Mouse (Mus musculus) heart, adult 2 months (tissue): ENCODE measurements around the gene Lpin2. TPM values are rescaled to one million over a fixed set of nuclear protein-coding genes. Genes with fewer than 3 reads are reported as not detected.
A peak's percentile ranks its signal among the peaks of the same experiment; 100 is the strongest.

Source experiments
- DNase-seq, 2 experiments: peaks; one replicate each; pipeline ENCODE4 v3.0.0; 2021
- H3K27ac ChIP-seq: fragments of 200-600 bp; 2 replicates; pipeline ENCODE4 v1.8.1; 2022
- H3K27me3 ChIP-seq: fragments of 200-500 bp; 2 replicates; pipeline ENCODE4 v1.6.1; 2012; ENCODE audit warnings: mild to moderate bottlenecking, low read length, inconsistent platforms, mixed read lengths; ENCODE audit not compliant: control insufficient read depth, insufficient read depth
- H3K36me3 ChIP-seq: fragments of 200-500 bp; 2 replicates; pipeline ENCODE4 v1.6.1; 2012; ENCODE audit warnings: low read length, inconsistent platforms; ENCODE audit not compliant: control insufficient read depth, insufficient read depth
- H3K4me1 ChIP-seq: fragments of 200-500 bp; 2 replicates; pipeline ENCODE4 v1.6.1; 2011; ENCODE audit warnings: low read length; ENCODE audit not compliant: control insufficient read depth, insufficient read depth
- H3K4me3 ChIP-seq: fragments of 200-600 bp; 2 replicates; pipeline ENCODE4 v1.8.1; 2022
- H3K79me2 ChIP-seq: fragments of 200-500 bp; replicated peaks from 2 replicates; pipeline ENCODE4 v1.6.1; 2012; ENCODE audit warnings: mild to moderate bottlenecking, inconsistent platforms, low read length, moderate library complexity, mixed read lengths; ENCODE audit not compliant: control insufficient read depth, insufficient read depth
- H3K9ac ChIP-seq: fragments of 200-500 bp; 2 replicates; pipeline ENCODE4 v1.6.1; 2012; ENCODE audit warnings: low read depth, mild to moderate bottlenecking, control low read depth, inconsistent platforms, low read length, mixed read lengths
- CTCF ChIP-seq: fragments of 200-600 bp; IDR thresholded peaks from 2 replicates; pipeline ENCODE4 v1.8.1; 2022; ENCODE audit warnings: antibody characterized with exemption, mild to moderate bottlenecking, moderate library complexity
- EP300 ChIP-seq: fragments of 200-500 bp; IDR thresholded peaks from 2 replicates; pipeline ENCODE4 v1.6.1; 2011; ENCODE audit warnings: low read depth, low read length, control low read depth; ENCODE audit not compliant: insufficient read depth
- POLR2A ChIP-seq: fragments of 200-500 bp; IDR thresholded peaks from 2 replicates; pipeline ENCODE4 v1.6.1; 2011; ENCODE audit warnings: mild to moderate bottlenecking, low read depth, low read length, control low read depth; ENCODE audit not compliant: insufficient read depth
- WGBS: fragments of 180-500 bp; shearing (Covaris S2); methylation state at CpG from one replicate; pipeline ENCODE4 v1.1.7; 2018; 5-methylcytosine and 5-hydroxymethylcytosine counted together
- intact Hi-C: fragments of 180-260 bp; cut with DNase I; formaldehyde crosslinking; loops from one replicate; pipeline ENCODE4 v1.15.1; 2025
- long read RNA-seq: library from polyadenylated mRNA; stranded (forward); transcript quantifications from one replicate; pipeline ENCODE4 v2.0.0, GENCODE M21; 2021
- polyA plus RNA-seq: library from polyadenylated mRNA; depleted of rRNA; stranded (reverse); fragments of >200 nt; gene quantifications from 2 replicates; pipeline ENCODE4 v1.2.3, GENCODE M21; 2012; rRNA removed
- total RNA-seq, 2 experiments: library from RNA; stranded (reverse); gene quantifications; 2 replicates each; pipeline ENCODE4 v1.2.3; 2021

Gene Lpin2
- 10 to 100 TPM in 1 of 2 experiments, 1 to 10 TPM in 1; 6.0 to 13.1 TPM for total RNA-seq
- 3.4 and 4.7 TPM in 2 replicates for polyA plus RNA-seq
- long read RNA-seq, partial matches to known transcripts, result 3 of 8 reads
- long read RNA-seq, other reads (novel, unspliced or antisense), result 5 of 8 reads

- TF ChIP-seq CTCF, result no peak
- TF ChIP-seq POLR2A, result peak; percentile 50; the same call in 1 of the 2 replicates
- peak; percentile 62; the same call in 1 of the 2 replicates for TF ChIP-seq EP300
Observed at GRCm38 (mm10) chr17:71182211-71182721, at the start of gene Lpin2. Lpin2 (plus strand) TSS chr17:71182560.

GRCm38 (mm10) chr17:71132856-71133439 lies 49.4 kb upstream of the Lpin2 start:
- Histone ChIP-seq H3K27me3 (no peaks in the 10 kb centered on the region), H3K9ac (no peak overlapping the region), H3K4me1 (peaks cover 2% of the 10 kb centered on the region), H3K36me3 (no peaks in the 10 kb centered on the region), H3K79me2 (no peaks in the 10 kb centered on the region), H3K4me3 (no peak overlapping the region), H3K27ac (peak overlapping the region; percentile 68; the same call in 1 of the 2 replicates)
- 83% methylated on average over 11 of the region's 11 CpGs for WGBS
- TF ChIP-seq POLR2A (no peak), CTCF (no peak), EP300 (no peak)
- intact Hi-C loops, result no loop called here
- no peak for DNase-seq

More at GRCm38 (mm10) chr17:71182211-71182721, at the start of gene Lpin2:
- peaks cover 12% of the 10 kb centered on the region for H3K4me1 ChIP-seq
- WGBS, result 43% methylated on average over 6 of the region's 6 CpGs
- peak within 1 kb of the TSS; percentile 66 for H3K9ac ChIP-seq
- intact Hi-C loops, result loop anchor here (2.0 to 5.0 kb wide), 3 partner anchors 47 to 330 kb away; partner anchors contain the start of genes Myl12a, Myom1 and Tgif1
- H3K79me2 ChIP-seq, result no peaks in the 10 kb centered on the region; the same call in 1 of the 2 replicates
- H3K4me3 ChIP-seq, result peak within 1 kb of the TSS; percentile 75
- peak within 1 kb of the TSS; percentile 73 for H3K27ac ChIP-seq
- DNase-seq, result peak; percentile 49 to 71
- H3K36me3 ChIP-seq, result peaks cover 3% of the 10 kb centered on the region
- H3K27me3 ChIP-seq, result no peaks in the 10 kb centered on the region

DNA sequence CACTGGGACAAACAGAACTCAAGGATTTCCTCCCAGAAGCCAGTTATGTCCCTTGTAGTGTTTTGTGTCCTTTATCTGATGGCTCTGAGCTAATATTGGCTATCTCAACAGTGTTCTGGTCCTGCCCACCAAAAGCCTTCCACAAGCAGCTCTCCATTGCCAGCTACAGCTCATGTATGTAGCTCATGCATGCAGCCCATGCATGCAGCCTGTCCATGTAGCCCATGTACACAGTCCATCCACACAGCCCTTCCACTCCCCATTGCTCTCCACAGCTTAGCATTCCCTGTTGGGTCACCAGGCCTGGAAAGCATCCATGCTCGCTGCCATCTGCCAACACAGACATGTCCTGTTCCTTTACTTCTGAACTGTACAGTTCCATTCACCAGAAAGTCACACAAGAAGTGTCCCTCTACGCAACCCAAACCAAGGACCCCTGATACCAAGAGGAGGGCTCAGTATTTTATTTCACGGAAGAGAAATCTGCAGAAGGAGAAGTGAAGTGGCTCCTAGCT lies 47.9 kb upstream of the Lpin2 start:
- peak; percentile 34 to 48 for DNase-seq
- Histone ChIP-seq H3K4me3 (no peak overlapping the region), H3K27ac (peak overlapping the region; percentile 68), H3K36me3 (no peaks in the 10 kb centered on the region), H3K79me2 (no peaks in the 10 kb centered on the region), H3K9ac (no peak overlapping the region), H3K4me1 (peaks cover 2% of the 10 kb centered on the region), H3K27me3 (no peaks in the 10 kb centered on the region)
- intact Hi-C loops, result loop anchor here (2.0 kb wide), 1 partner anchor 48 kb away; the partner anchor contains the start of gene Lpin2
- TF ChIP-seq EP300 (no peak), CTCF (no peak), POLR2A (no peak)
- WGBS, result 90% methylated on average over 3 of the region's 3 CpGs

DNA sequence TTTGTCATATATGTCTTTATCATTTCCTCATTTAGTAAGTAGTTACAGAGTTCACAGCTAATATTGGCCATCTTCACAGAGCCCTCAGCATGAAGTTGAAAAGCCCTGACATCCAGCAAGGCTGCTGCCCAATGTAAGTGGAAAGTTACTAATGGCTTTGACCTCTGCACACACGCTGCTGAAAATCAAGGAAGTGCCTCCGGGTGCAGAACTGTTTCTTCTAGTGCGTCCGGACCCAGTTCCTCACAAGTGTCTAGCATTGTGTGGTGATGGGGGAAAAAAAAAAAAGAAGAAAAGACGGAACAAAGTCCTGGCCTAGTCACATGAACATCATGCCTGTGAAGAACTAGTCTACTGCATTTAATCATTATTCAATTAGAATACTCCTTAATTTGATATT lies 47.3 kb upstream of the Lpin2 start:
- H3K4me3 ChIP-seq, result no peak overlapping the region
- no peak overlapping the region for H3K9ac ChIP-seq
- H3K79me2 ChIP-seq, result no peaks in the 10 kb centered on the region
- H3K27ac ChIP-seq, result peak overlapping the region; percentile 68
- peaks cover 2% of the 10 kb centered on the region for H3K4me1 ChIP-seq
- H3K36me3 ChIP-seq, result no peaks in the 10 kb centered on the region
- intact Hi-C loops, result loop anchor here (2.0 kb wide), 1 partner anchor 48 kb away; the partner anchor contains the start of gene Lpin2
- peak in 1 of 2 experiments; percentile 51 for DNase-seq
- no peaks in the 10 kb centered on the region for H3K27me3 ChIP-seq
- TF ChIP-seq POLR2A, result no peak
- TF ChIP-seq CTCF, result no peak
- TF ChIP-seq EP300, result no peak
- WGBS, result 45% methylated on average over 5 of the region's 5 CpGs

- Histone ChIP-seq H3K4me1 (peaks cover 2% of the 10 kb centered on the region), H3K36me3 (no peaks in the 10 kb centered on the region), H3K27me3 (no peaks in the 10 kb centered on the region), H3K9ac (no peak overlapping the region), H3K79me2 (no peaks in the 10 kb centered on the region), H3K27ac (peak overlapping the region; percentile 44), H3K4me3 (no peak overlapping the region)
- intact Hi-C loops, result loop anchor here (2.0 kb wide), 1 partner anchor 47 kb away; the partner anchor contains the start of gene Lpin2
- WGBS, result 85% methylated on average over 5 of the region's 5 CpGs
- TF ChIP-seq CTCF (no peak), POLR2A (no peak), EP300 (no peak)
- peak in 1 of 2 experiments; percentile 1 for DNase-seq
Observed at GRCm38 (mm10) chr17:71135866-71136265, 46.5 kb upstream of the Lpin2 start.
